Mouse (Mus musculus) C2C12 (cell line): Measurements from ENCODE around the gene Myh6.

Source experiments
- CTCF ChIP-seq: IDR thresholded peaks from one replicate; pipeline ENCODE4 v1.5.1; 2011; ENCODE audit not compliant: control insufficient read depth, insufficient read depth, insufficient read length
- MAX ChIP-seq: IDR thresholded peaks from one replicate; pipeline ENCODE4 v1.6.1; 2011; ENCODE audit warnings: mild to moderate bottlenecking, control low read depth
- USF1 ChIP-seq: IDR thresholded peaks from one replicate; pipeline ENCODE4 v1.6.1; 2011; ENCODE audit warnings: low read depth, mild to moderate bottlenecking, control low read depth, moderate library complexity

- TF ChIP-seq CTCF (no peak), USF1 (no peak), MAX (no peak)
These were observed 16.2 kb downstream of the Myh6 start for GRCm38 (mm10) chr14:54950493-54950892.
